Mouse (Mus musculus): ENCODE measurements around the gene Gabrb3.
A peak's percentile ranks its signal among the peaks of the same experiment; 100 is the strongest.

Gabrb3 gene

DNA sequence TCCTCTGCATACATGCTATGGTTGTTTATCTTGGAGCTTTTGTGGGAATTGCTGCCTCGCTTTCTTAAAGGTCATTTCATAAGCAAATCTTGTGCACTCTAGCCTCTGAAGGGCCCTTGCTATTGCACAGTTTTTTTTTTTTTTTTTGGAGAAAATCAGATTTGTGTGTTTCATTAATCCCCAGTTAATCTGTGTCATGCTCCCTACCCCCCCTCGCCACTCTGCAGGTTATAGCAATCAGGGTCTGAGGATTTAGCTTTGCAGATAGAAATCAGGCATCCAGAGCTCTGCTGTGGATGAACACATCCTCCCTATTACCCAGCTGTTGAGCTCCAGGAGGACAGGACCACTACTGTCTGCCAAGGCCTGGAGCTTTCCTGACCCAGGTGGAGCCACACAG, at the start of gene Gabrb3:
Gene Gabrb3, plus strand, starts transcription at position 301 of the 400 bp plus-strand sequence.
- no peak for DNase-seq

DNA sequence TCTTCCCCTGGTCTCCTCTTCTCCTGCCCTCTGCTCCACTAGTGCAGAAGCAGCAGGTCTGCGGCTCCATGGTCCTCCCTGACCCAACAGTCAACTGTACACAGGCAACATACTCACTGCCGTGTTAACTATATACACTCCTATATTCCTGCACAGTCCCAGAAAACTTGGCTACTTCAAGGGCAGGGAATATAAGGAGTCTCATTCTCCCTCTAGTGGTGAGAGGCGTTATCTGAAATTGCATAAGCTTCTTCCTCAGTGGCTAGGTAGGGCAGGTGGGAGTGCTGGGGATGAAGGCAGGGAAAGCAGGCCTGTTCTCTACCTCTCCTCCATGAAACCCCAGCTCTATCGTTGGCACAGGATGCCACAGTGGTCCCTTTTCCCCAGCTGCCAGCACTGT, 35.4 kb upstream of the Gabrb3 start:
- DNase-seq: peak; percentile 56 to 77

GRCm38 (mm10) chr7:57386517-57387340, 32.8 kb upstream of the Gabrb3 start, which contains the start of gene Gabrg3:
Gene Gabrg3, minus strand, starts transcription at chr7:57387188.
- peak; percentile 67 to 75 for DNase-seq

DNA sequence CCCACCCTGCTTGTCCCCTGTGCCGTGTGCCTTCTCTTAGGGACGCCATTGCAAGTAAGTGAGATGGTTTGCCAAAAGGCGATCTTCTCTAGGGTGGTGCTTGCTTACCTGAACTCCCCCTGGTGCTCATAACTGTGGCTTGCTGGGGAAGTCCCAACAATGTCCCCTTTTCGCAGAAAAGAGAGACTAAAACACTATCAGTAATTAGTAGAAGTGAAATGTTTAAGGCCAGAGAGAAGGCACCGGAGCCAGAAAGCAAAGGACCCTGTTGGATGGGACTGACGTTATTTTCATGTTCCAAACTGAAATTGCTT, 32.2 kb upstream of the Gabrb3 start:
- no peak for DNase-seq

DNA sequence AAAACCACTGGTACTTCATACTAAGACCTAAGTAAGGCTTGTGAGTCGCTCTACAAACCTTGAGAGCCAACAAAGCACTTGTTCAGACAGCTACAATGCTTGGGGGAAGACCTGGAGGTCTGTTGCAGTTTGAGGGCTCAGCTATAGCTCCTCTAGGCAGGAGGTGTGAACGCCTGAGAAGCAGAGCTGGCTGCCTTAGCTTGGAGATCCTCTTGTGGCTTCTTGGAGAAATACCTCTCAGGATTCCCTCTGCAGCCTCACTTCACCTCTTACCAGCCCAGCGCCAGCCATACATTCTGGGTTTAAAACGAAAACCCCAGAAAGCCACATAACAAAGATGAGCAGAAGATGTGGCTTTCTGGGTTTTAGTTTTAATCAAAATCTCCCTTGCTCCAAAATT, 29.4 kb upstream of the Gabrb3 start:
- peak in 1 of 2 experiments; percentile 5 for DNase-seq

DNA sequence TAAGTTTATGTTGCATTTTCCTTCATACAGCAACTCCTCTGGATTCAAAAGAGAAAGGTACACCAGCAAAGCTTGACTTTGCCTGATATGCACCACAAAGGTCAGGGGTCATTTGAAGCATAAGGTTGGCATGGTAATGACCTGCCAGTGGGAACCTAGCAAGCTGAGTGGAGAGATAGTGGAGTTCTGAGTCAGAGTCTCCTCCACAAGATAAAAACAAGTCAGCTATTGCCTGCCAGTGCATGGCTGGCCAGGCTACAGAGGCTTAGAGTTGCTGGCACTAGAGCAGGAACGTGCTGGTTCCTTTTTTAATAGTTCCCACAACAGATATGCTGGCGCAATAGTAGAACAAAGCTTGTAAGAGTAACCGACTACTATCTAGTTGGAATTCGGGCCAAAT, 25.9 kb upstream of the Gabrb3 start:
- no peak for DNase-seq

- peak; percentile 33 to 54 for DNase-seq
Measured at GRCm38 (mm10) chr7:57411163-57411562, 8.3 kb upstream of the Gabrb3 start.

- DNase-seq: no peak
Measured at GRCm38 (mm10) chr7:57412896-57413295, 6.6 kb upstream of the Gabrb3 start.

DNA sequence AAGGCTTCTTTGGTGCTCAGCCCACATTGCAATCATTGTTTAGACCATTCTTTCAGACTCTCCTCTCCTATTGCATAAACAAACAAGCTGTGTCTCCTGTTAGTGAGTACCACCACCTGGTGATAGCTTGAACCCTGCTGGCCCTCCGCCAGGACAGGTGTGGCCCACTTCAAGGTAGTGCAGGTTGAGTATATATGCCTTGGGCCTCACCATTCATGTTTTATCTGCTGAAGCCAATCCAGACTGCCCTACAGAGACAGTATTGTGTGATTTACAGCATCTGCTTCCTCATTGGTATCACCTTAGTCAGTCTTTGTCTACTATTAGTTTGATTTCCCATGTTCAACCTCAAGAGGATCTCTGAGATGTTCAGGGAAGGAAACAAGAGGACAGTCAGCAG, 1.6 kb downstream of the Gabrb3 start:
- peak in 1 of 2 experiments; percentile 6 for DNase-seq

GRCm38 (mm10) chr7:57422675-57423074, 3.2 kb downstream of the Gabrb3 start:
- no peak for DNase-seq

- DNase-seq: no peak
Measured at GRCm38 (mm10) chr7:57448239-57448638, 28.7 kb downstream of the Gabrb3 start.

GRCm38 (mm10) chr7:57460354-57460753, 40.9 kb downstream of the Gabrb3 start:
- no peak for DNase-seq

GRCm38 (mm10) chr7:57471316-57471715, 51.8 kb downstream of the Gabrb3 start:
- DNase-seq: no peak

GRCm38 (mm10) chr7:57473811-57474525, 54.5 kb downstream of the Gabrb3 start:
- peak; percentile 78 for DNase-seq

DNA sequence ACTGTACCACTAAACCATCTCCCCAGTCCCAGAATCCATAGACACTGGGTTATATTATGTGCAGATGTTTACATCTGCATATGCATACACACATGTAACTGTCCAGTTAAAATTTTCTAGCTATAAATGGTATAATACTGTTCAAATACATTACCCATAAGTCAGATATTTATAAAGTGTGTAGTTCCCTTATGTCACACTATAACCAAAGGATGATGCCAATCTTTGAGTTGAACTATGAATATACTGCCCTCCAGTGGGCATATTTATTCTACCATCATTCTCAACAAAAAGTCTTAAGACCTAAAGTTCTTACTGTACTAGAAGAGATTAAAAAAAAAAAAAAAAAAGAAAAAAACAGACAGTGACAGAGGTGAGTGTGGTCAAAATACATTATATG, 63.4 kb downstream of the Gabrb3 start:
- DNase-seq: peak in 1 of 2 experiments; percentile 58

GRCm38 (mm10) chr7:57486907-57487306, 67.4 kb downstream of the Gabrb3 start:
- DNase-seq: no peak

GRCm38 (mm10) chr7:57491795-57492194, 72.3 kb downstream of the Gabrb3 start:
- peak; percentile 62 to 66 for DNase-seq

DNA sequence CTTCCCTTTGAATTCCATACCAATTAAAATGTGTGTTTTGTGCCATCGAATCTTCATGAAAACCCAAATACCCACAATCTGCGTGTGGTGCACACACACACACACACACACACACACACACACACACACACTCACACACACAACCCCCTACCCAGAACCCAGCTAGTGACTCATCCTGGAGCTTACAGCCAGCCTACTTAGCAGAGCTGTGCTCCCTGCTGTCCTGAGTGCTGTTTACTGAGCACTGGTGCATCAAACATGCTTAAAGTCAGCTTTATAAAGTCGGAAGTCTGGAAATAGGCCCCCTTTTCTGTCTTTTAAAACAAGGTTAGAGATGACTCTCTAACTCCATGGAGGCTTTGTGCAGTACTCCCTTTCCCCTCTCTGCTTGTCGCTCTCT, 83.3 kb downstream of the Gabrb3 start:
- DNase-seq: no peak

DNA sequence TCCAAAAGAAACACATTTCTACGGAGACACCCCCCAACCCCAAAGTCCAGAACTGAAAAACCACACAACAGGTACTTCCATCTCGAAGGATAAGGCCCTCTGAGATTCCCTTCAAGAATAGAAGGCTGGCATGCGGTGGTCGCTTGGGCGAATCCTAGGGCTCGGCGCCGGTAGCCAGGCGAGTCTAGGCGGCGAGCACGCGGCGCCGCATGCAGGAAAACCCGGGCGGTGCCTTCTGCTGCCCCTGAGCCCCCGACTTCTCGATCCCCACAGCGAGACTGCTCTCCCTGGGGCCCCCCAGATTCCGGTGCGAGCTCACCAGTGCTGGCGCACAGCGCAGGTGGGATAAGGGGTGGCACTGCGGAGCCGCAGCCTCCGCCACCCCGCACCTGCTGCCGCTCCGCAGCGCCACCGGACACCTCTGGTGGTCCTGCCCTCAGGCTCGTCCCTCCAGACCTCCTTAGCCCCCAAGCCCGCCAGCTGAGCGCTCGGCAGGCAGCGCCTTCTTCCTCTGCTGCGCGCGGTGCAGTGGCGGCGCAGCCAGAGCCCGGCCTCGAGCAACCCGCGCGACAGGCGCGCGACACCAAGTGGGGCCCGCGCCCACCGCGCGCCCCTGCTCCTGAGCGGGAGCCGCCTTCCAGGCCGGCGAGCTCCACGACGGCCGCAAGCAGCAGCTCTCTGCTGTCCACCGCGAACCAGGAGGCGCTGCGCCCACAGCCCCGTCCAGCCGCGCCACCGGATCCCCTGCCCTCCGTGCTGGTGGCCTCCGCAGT, 89.6 kb downstream of the Gabrb3 start:
- DNase-seq: peak; percentile 25 to 42

GRCm38 (mm10) chr7:57509681-57510141, 90.2 kb downstream of the Gabrb3 start, which contains the start of gene Gabra5:
Gene Gabra5, minus strand, starts transcription at chr7:57510059.
- peak; percentile 74 to 79 for DNase-seq

GRCm38 (mm10) chr7:57512955-57513354, 93.5 kb downstream of the Gabrb3 start:
- DNase-seq: peak; percentile 66 to 70

DNA sequence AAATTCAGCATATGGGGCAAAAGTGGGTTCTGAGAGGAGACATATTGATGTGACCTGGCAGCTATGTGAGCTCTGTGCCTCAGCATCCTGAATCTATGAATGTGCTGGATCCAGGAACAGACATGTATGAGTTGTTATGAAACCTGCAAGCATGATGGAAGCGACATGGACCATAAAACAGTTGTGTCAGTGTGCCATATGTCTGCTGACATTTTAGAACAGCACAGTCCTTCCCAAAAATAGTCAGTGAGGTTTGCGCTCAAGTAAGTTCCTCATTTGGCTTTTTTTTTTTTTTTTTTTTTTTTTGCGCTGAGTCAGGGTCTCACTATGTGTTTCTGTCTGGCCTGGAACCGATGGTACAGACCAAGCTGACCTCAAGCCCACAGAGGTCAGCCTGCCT, 110.0 kb downstream of the Gabrb3 start:
- no peak for DNase-seq

- peak in 1 of 2 experiments; percentile 24 for DNase-seq
Measured at GRCm38 (mm10) chr7:57529954-57530353, 110.5 kb downstream of the Gabrb3 start.

Data from cerebellum, postnatal 10 days (tissue).